Mouse (Mus musculus): ENCODE results near the gene Rsph3b.
"Not testable (repeated sequence)": the region's sequence is repeated elsewhere in the genome, so short reads cannot be mapped to it uniquely, and the experiment has no call there.

The Rsph3b gene

GRCm38 (mm10) chr17:6947984-6948768, at the start of gene Rsph3b:
Gene Rsph3b, minus strand, starts transcription at chr17:6948682.
- peak; percentile 81 for DNase-seq

- not testable (repeated sequence) for DNase-seq
Observed at GRCm38 (mm10) chr17:6997778-6998490, 49.5 kb upstream of the Rsph3b start.

GRCm38 (mm10) chr17:6996826-6997225, 48.3 kb upstream of the Rsph3b start:
- DNase-seq: not testable (repeated sequence)

GRCm38 (mm10) chr17:6995504-6995903, 47.0 kb upstream of the Rsph3b start:
- DNase-seq: not testable (repeated sequence)

GRCm38 (mm10) chr17:6986118-6986517, 37.6 kb upstream of the Rsph3b start:
- DNase-seq: not testable (repeated sequence)

- DNase-seq: not testable (repeated sequence)
Observed at GRCm38 (mm10) chr17:6980144-6980543, 31.7 kb upstream of the Rsph3b start.

GRCm38 (mm10) chr17:6979380-6979779, 30.9 kb upstream of the Rsph3b start:
- not testable (repeated sequence) for DNase-seq

GRCm38 (mm10) chr17:6978287-6979248, 30.1 kb upstream of the Rsph3b start, which contains the start of gene Gm49721:
Gene Gm49721, plus strand, starts transcription at chr17:6978904.
- DNase-seq: peak; percentile 27

GRCm38 (mm10) chr17:6974985-6975384, 26.5 kb upstream of the Rsph3b start:
- not testable (repeated sequence) for DNase-seq

GRCm38 (mm10) chr17:6972836-6973396, 24.4 kb upstream of the Rsph3b start:
- not testable (repeated sequence) for DNase-seq

GRCm38 (mm10) chr17:6971238-6971637, 22.8 kb upstream of the Rsph3b start:
- DNase-seq: not testable (repeated sequence)

GRCm38 (mm10) chr17:6970334-6970733, 21.9 kb upstream of the Rsph3b start, which contains the start of gene Rnaset2b:
Gene Rnaset2b, plus strand, starts transcription at chr17:6970634.
- not testable (repeated sequence) for DNase-seq

GRCm38 (mm10) chr17:6967673-6968072, 19.2 kb upstream of the Rsph3b start:
- DNase-seq: not testable (repeated sequence)

GRCm38 (mm10) chr17:6965364-6965763, 16.9 kb upstream of the Rsph3b start:
- DNase-seq: not testable (repeated sequence)

GRCm38 (mm10) chr17:6962936-6963335, 14.5 kb upstream of the Rsph3b start:
- not testable (repeated sequence) for DNase-seq

GRCm38 (mm10) chr17:6962339-6962738, 13.9 kb upstream of the Rsph3b start:
- DNase-seq: not testable (repeated sequence)

GRCm38 (mm10) chr17:6961181-6962000, 12.9 kb upstream of the Rsph3b start:
- DNase-seq: not testable (repeated sequence)

- DNase-seq: peak; percentile 20
Observed at GRCm38 (mm10) chr17:6960776-6961175, 12.3 kb upstream of the Rsph3b start, which contains the start of gene Tagap1. Gene Tagap1, minus strand, starts transcription at chr17:6961156.

GRCm38 (mm10) chr17:6960349-6960748, 11.9 kb upstream of the Rsph3b start:
- DNase-seq: not testable (repeated sequence)

- not testable (repeated sequence) for DNase-seq
Observed at GRCm38 (mm10) chr17:6959543-6960259, 11.2 kb upstream of the Rsph3b start.
